11 mouse cellular contexts compared by ENCODE assay signal in genomic region chr11:53632122-53632733, GRCm38 (mm10). TPM values are rescaled to one million over a fixed set of nuclear protein-coding genes. Genes with fewer than 3 reads are reported as not detected.
A peak's percentile ranks its signal among the peaks of the same experiment; 100 is the strongest.
DNase-seq lines count a peak whose midpoint lies in the region; ATAC-seq and TF ChIP-seq lines count a peak whose summit lies in the region.
"Had no signal": no experiment of that assay in that cellular context is flagged by ENCODE, and none has a peak within 500 bp of the region (broad histone marks: within the 10 kb centered on the region; RNA-seq: fewer than 3 reads in every experiment).

No protein-coding gene starts in this region.

- no peak overlapping the region for H3K27ac ChIP-seq in left cerebral cortex, adult 2 months
- H3K27ac ChIP-seq: limb, embryonic 12.5 days had no signal

- TF ChIP-seq CTCF in left cerebral cortex, adult 2 months (IDR thresholded peaks at IDR 0.05), result peak; percentile 58

- no peak overlapping the region for H3K4me3 ChIP-seq in left cerebral cortex, adult 2 months
- H3K4me3 ChIP-seq: limb, embryonic 12.5 days had no signal

- intact Hi-C loops in left cerebral cortex, adult 2 months (cut with DNase I), result no loop called here

- ATAC-seq in cerebellum, adult (ENCODE audit: insufficient number of reproducible peaks, low FRiP score, low TSS enrichment), result no peak

- DNase-seq in cerebellum, postnatal 14 days, result peak; percentile 46 to 66
- no peak for DNase-seq in left cerebral cortex, adult 2 months (ENCODE audit: extremely low spot score in 1 of 2, low spot score in 2 of 2)
- no peak for DNase-seq in left cerebral cortex, adult 9 months (ENCODE audit: low spot score in 2 of 2)
- DNase-seq in NIH3T3 (ENCODE audit: low read depth), result peak; percentile 13
- DNase-seq in lung, postnatal 10 days, result peak; percentile 27
- DNase-seq in thymus, adult 18-20 months, result no peak
- no peak for DNase-seq in B cell, adult 2 months
- DNase-seq: right cerebral cortex, adult 18-20 months had no signal

RNA-seq across cellular contexts. Expression of gene Il13, which starts 2.3 kb away (rescaled TPM):
- not detected for total RNA-seq in left cerebral cortex, adult 2 months (2021)
- total RNA-seq: heart, adult 8-10 months had no signal

RNA-seq across cellular contexts. Expression of gene Il4, which starts 13.8 kb away (rescaled TPM):
- total RNA-seq in left cerebral cortex, adult 2 months (2021), result not detected
- total RNA-seq: heart, adult 8-10 months had no signal

Comparison
In these comparisons a context has a peak if more than half of its experiments do, and no peak if none do; other contexts are left out.
1. DNase-seq: peak in cerebellum, postnatal 14 days (2 of 2), NIH3T3 (single experiment) and lung, postnatal 10 days (single experiment); none in left cerebral cortex, adult 2 months (0 of 2), left cerebral cortex, adult 9 months (0 of 2), thymus, adult 18-20 months (0 of 2) and B cell, adult 2 months (0 of 2).